Mouse (Mus musculus) midbrain, postnatal 0 days (tissue): Measurements from ENCODE around the gene Rraga. TPM values are rescaled to one million over a fixed set of nuclear protein-coding genes. Genes with fewer than 3 reads are reported as not detected.

Experiments used
- ATAC-seq: fragments of 200-750 bp; cut with Nextera tagmentation; 2 replicates; pipeline ENCODE4 v1.8.0; 2017; ENCODE audit warnings: moderate number of reproducible peaks, mild to moderate bottlenecking, moderate TSS enrichment, moderate library complexity; ENCODE audit not compliant: low FRiP score
- DNase-seq: peaks from one replicate; pipeline ENCODE4 v3.0.0-alpha.2; 2015; ENCODE audit warnings: low spot score
- H3K27ac ChIP-seq: fragments of 300-500 bp; sonication (generic); 2 replicates; pipeline ENCODE4 v1.5.1; 2014; ENCODE audit warnings: low read depth, mild to moderate bottlenecking, low read length, mixed read lengths
- H3K27me3 ChIP-seq: fragments of 300-500 bp; sonication (generic); 2 replicates; pipeline ENCODE4 v1.6.1; 2014; ENCODE audit warnings: low read length, control low read depth, mixed read lengths; ENCODE audit not compliant: insufficient read depth
- H3K36me3 ChIP-seq: fragments of 300-500 bp; sonication (generic); 2 replicates; pipeline ENCODE4 v1.6.1; 2014; ENCODE audit warnings: low read length, control low read depth, mixed read lengths; ENCODE audit not compliant: insufficient read depth
- H3K4me1 ChIP-seq: fragments of 300-500 bp; sonication (generic); 2 replicates; pipeline ENCODE4 v1.6.1; 2014; ENCODE audit warnings: mild to moderate bottlenecking, control low read depth, antibody characterized with exemption, low read length, mixed read lengths; ENCODE audit not compliant: insufficient read depth
- H3K4me2 ChIP-seq: fragments of 300-500 bp; sonication (generic); 2 replicates; pipeline ENCODE4 v1.6.1; 2014; ENCODE audit warnings: low read depth, mild to moderate bottlenecking, low read length, mixed read lengths; ENCODE audit not compliant: poor library complexity, severe bottlenecking
- H3K4me3 ChIP-seq: fragments of 300-500 bp; sonication (generic); 2 replicates; pipeline ENCODE4 v1.5.1; 2014; ENCODE audit warnings: low read depth, mild to moderate bottlenecking, low read length, moderate library complexity
- H3K9ac ChIP-seq: fragments of 300-500 bp; sonication (generic); replicated peaks from 2 replicates; pipeline ENCODE4 v1.6.1; 2014; ENCODE audit warnings: mild to moderate bottlenecking, low read length, moderate library complexity, mixed read lengths; ENCODE audit not compliant: poor library complexity, severe bottlenecking
- H3K9me3 ChIP-seq: fragments of 300-500 bp; sonication (generic); 2 replicates; pipeline ENCODE4 v1.6.1; 2016; ENCODE audit warnings: low read length, control low read depth
- CTCF ChIP-seq: IDR thresholded peaks from 2 replicates; pipeline ENCODE4 v1.5.1; 2016; ENCODE audit warnings: antibody characterized with exemption, mild to moderate bottlenecking
- WGBS: fragments of 180-500 bp; shearing (Covaris S2); extraction: QIAGEN DNeasy Blood & Tissue Kit; methylation state at CpG from one replicate; pipeline ENCODE4 v1.1.7; 2014; 5-methylcytosine and 5-hydroxymethylcytosine counted together
- polyA plus RNA-seq: library from polyadenylated mRNA; unstranded; fragments of >200 nt; fragmentation: Nextera tagmentation; extraction: Ambion mirVana; gene quantifications from 2 replicates; pipeline ENCODE4 v1.2.1, GENCODE M21; 2015
- total RNA-seq: library from RNA; depleted of rRNA; stranded (reverse); fragments of >200 nt; gene quantifications from 2 replicates; pipeline ENCODE4 v1.2.3, GENCODE M21; 2014

Gene Rraga
- total and polyA plus RNA-seq, 2 experiments from 2014 or later: 34.7 to 157 TPM

- peak overlapping the region; percentile 91 for H3K9ac ChIP-seq
- peak overlapping the region; percentile 99 for H3K27ac ChIP-seq
- TF ChIP-seq CTCF: no peak
- ATAC-seq (peak; percentile 0), DNase-seq (peak; percentile 66)
- H3K4me1 ChIP-seq: no peaks in the 10 kb centered on the region; the same call in 1 of the 2 replicates
- H3K9me3 ChIP-seq: no peaks in the 10 kb centered on the region
- no peaks in the 10 kb centered on the region for H3K27me3 ChIP-seq
- peak overlapping the region; percentile 83 for H3K4me2 ChIP-seq
- H3K4me3 ChIP-seq: peak overlapping the region; percentile 64
- under 1% methylated on average over 20 of the region's 20 CpGs for WGBS
- H3K36me3 ChIP-seq: peaks cover 9% of the 10 kb centered on the region; the same call in 1 of the 2 replicates
Observed at GRCm38 (mm10) chr4:86576120-86576541, 663 bp downstream of the Rraga start.

GRCm38 (mm10) chr4:86576630-86577225 is 1.3 kb downstream of the Rraga start:
- no peak for DNase-seq
- Histone ChIP-seq H3K36me3 (peaks cover 9% of the 10 kb centered on the region; the same call in 1 of the 2 replicates), H3K4me3 (peak overlapping the region; percentile 64), H3K27ac (peak overlapping the region; percentile 99), H3K27me3 (no peaks in the 10 kb centered on the region), H3K4me2 (peak overlapping the region; percentile 83), H3K4me1 (no peaks in the 10 kb centered on the region; the same call in 1 of the 2 replicates), H3K9me3 (no peaks in the 10 kb centered on the region), H3K9ac (peak overlapping the region; percentile 91)
- TF ChIP-seq CTCF: no peak
- no peak for ATAC-seq
- WGBS: 9% methylated on average over 11 of the region's 11 CpGs

- WGBS: 49% methylated on average over 4 of the region's 4 CpGs
- ATAC-seq: no peak
- Histone ChIP-seq H3K27ac (no peak overlapping the region), H3K27me3 (no peaks in the 10 kb centered on the region), H3K4me2 (no peak overlapping the region), H3K9ac (no peak overlapping the region), H3K9me3 (no peaks in the 10 kb centered on the region), H3K36me3 (peaks cover 9% of the 10 kb centered on the region; the same call in 1 of the 2 replicates), H3K4me1 (no peaks in the 10 kb centered on the region; the same call in 1 of the 2 replicates), H3K4me3 (no peak overlapping the region)
- DNase-seq: no peak
- no peak for TF ChIP-seq CTCF
Observed at GRCm38 (mm10) chr4:86580056-86580455, 4.6 kb downstream of the Rraga start.

GRCm38 (mm10) chr4:86580591-86580990 is 5.1 kb downstream of the Rraga start:
- Histone ChIP-seq H3K9me3 (no peaks in the 10 kb centered on the region), H3K27me3 (no peaks in the 10 kb centered on the region), H3K27ac (no peak overlapping the region), H3K4me3 (no peak overlapping the region), H3K36me3 (peaks cover 9% of the 10 kb centered on the region; the same call in 1 of the 2 replicates), H3K9ac (no peak overlapping the region), H3K4me2 (no peak overlapping the region), H3K4me1 (no peaks in the 10 kb centered on the region; the same call in 1 of the 2 replicates)
- 85% methylated on average over 3 of the region's 3 CpGs for WGBS
- DNase-seq (no peak), ATAC-seq (no peak)
- TF ChIP-seq CTCF: no peak

GRCm38 (mm10) chr4:86588236-86588635 is 12.8 kb downstream of the Rraga start:
- ATAC-seq: no peak
- H3K27ac ChIP-seq: no peak overlapping the region
- no peak overlapping the region for H3K4me2 ChIP-seq
- H3K9me3 ChIP-seq: no peaks in the 10 kb centered on the region
- no peak for DNase-seq
- WGBS: 92% methylated on average over 3 of the region's 3 CpGs
- H3K36me3 ChIP-seq: peaks cover 2% of the 10 kb centered on the region; the same call in 1 of the 2 replicates
- H3K4me3 ChIP-seq: no peak overlapping the region
- no peak overlapping the region for H3K9ac ChIP-seq
- peak; percentile 38 for TF ChIP-seq CTCF
- H3K4me1 ChIP-seq: no peaks in the 10 kb centered on the region
- no peaks in the 10 kb centered on the region for H3K27me3 ChIP-seq

- Histone ChIP-seq H3K9me3 (no peaks in the 10 kb centered on the region), H3K27me3 (no peaks in the 10 kb centered on the region), H3K4me2 (no peak overlapping the region), H3K4me3 (no peak overlapping the region), H3K9ac (no peak overlapping the region), H3K36me3 (peaks cover 4% of the 10 kb centered on the region; the same call in 1 of the 2 replicates), H3K4me1 (no peaks in the 10 kb centered on the region), H3K27ac (no peak overlapping the region)
- WGBS: 95% methylated on average over 2 of the region's 2 CpGs
- ATAC-seq: no peak
- no peak for TF ChIP-seq CTCF
- DNase-seq: no peak
Observed at GRCm38 (mm10) chr4:86591304-86591703, 15.8 kb downstream of the Rraga start.
